Mouse (Mus musculus) olfactory bulb, adult 2 months (tissue): Measurements from ENCODE around the gene Sorbs2.

Source experiments
- CTCF ChIP-seq: fragments of 200-500 bp; IDR thresholded peaks from 2 replicates; pipeline ENCODE4 v1.5.1; 2012; ENCODE audit warnings: low read depth, mild to moderate bottlenecking, low read length, moderate library complexity; ENCODE audit not compliant: insufficient read depth
- POLR2A ChIP-seq: fragments of 200-500 bp; IDR thresholded peaks from 2 replicates; pipeline ENCODE4 v1.6.1; 2012; ENCODE audit warnings: mild to moderate bottlenecking, low read depth, low read length, moderate library complexity; ENCODE audit not compliant: insufficient read depth

GRCm38 (mm10) chr8:45587011-45587410 is 79.4 kb downstream of the Sorbs2 start:
- TF ChIP-seq CTCF (no peak), POLR2A (no peak)
